Mouse (Mus musculus): Measurements from ENCODE around the gene Itih2. TPM values are rescaled to one million over a fixed set of nuclear protein-coding genes. Genes with fewer than 3 reads are reported as not detected.

Gene Itih2
- polyA plus RNA-seq, 1 experiment from 2014 or later = 0.12 TPM

- peaks cover 14% of the 10 kb centered on the region for H3K36me3 ChIP-seq (ENCODE audit: control insufficient read depth, insufficient read depth, low read length)
- 89% methylated on average over 14 of the region's 14 CpGs for WGBS
Measured at GRCm38 (mm10) chr2:10094327-10095100, 36.7 kb downstream of the Itih2 start.

GRCm38 (mm10) chr2:10087256-10087850, 43.8 kb downstream of the Itih2 start:
- H3K27ac ChIP-seq (ENCODE audit: low read depth, low read length) = no peak overlapping the region
- WGBS = 90% methylated on average over 8 of the region's 8 CpGs
- DNase-seq (ENCODE audit: low spot score, missing footprints) (no peak), ATAC-seq (ENCODE audit: low FRiP score) (no peak)
- H3K4me3 ChIP-seq (ENCODE audit: low read depth, low read length) = no peak overlapping the region
- H3K27me3 ChIP-seq (ENCODE audit: control insufficient read depth, insufficient read depth, low read length) = no peaks in the 10 kb centered on the region
- H3K36me3 ChIP-seq (ENCODE audit: control insufficient read depth, insufficient read depth, low read length) = peaks cover 14% of the 10 kb centered on the region
- H3K4me2 ChIP-seq = no peak overlapping the region
- no peak overlapping the region for H3K9ac ChIP-seq (ENCODE audit: low read length)
- no peaks in the 10 kb centered on the region for H3K9me3 ChIP-seq (ENCODE audit: control insufficient read depth, low read length)
- no peaks in the 10 kb centered on the region for H3K4me1 ChIP-seq (ENCODE audit: control insufficient read depth, insufficient read depth, low read length)

More at GRCm38 (mm10) chr2:10094327-10095100, 36.7 kb downstream of the Itih2 start:
- ATAC-seq (ENCODE audit: low FRiP score) (peak; percentile 23; the same call in 1 of the 2 replicates), DNase-seq (ENCODE audit: low spot score, missing footprints) (no peak)
- no peaks in the 10 kb centered on the region for H3K27me3 ChIP-seq (ENCODE audit: control insufficient read depth, insufficient read depth, low read length)
- H3K9ac ChIP-seq (ENCODE audit: low read length) = no peak overlapping the region
- no peak overlapping the region for H3K27ac ChIP-seq (ENCODE audit: low read depth, low read length)
- H3K4me3 ChIP-seq (ENCODE audit: low read depth, low read length) = no peak overlapping the region
- H3K9me3 ChIP-seq (ENCODE audit: control insufficient read depth, low read length) = no peaks in the 10 kb centered on the region
- H3K4me2 ChIP-seq = no peak overlapping the region
- no peaks in the 10 kb centered on the region for H3K4me1 ChIP-seq (ENCODE audit: control insufficient read depth, insufficient read depth, low read length)

- ATAC-seq (ENCODE audit: low FRiP score) = no peak
Measured at GRCm38 (mm10) chr2:10082737-10083136, 48.5 kb downstream of the Itih2 start.

DNA sequence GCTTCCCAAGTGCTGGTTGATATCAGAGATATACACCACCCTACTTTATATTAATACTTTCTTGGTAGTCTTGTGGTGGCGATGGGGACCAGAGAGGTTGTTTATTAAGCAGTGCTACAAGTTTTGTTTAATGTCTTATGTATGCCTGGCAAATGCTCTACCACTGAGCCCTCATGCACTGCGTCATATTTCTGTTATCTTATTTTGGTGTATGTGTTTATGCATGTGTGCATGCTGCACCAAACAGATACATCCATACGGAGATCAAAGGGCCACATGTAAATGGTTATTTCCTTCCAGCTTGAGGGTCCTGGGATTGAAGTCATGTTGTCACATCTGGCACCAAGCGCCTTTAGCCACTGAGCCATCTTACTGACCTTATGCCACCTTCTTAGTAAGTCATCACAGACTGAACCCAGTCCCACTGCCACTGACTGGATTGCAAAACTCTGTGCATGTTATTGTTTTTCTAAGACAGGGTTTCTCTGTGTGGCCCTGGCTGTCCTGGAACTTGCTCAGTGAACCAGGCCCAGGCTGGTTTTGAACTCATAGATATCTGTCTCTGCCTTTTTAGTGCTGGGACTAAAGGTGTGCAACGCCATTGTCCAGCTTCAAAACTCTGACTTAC, 49.6 kb downstream of the Itih2 start:
- DNase-seq (ENCODE audit: low spot score, missing footprints) (no peak), ATAC-seq (ENCODE audit: low FRiP score) (no peak)
- peak overlapping the region; percentile 69 for H3K4me2 ChIP-seq
- H3K9me3 ChIP-seq (ENCODE audit: control insufficient read depth, low read length) = no peaks in the 10 kb centered on the region
- peaks cover 22% of the 10 kb centered on the region for H3K4me1 ChIP-seq (ENCODE audit: control insufficient read depth, insufficient read depth, low read length)
- H3K27me3 ChIP-seq (ENCODE audit: control insufficient read depth, insufficient read depth, low read length) = no peaks in the 10 kb centered on the region
- peak overlapping the region; percentile 55 for H3K4me3 ChIP-seq (ENCODE audit: low read depth, low read length)
- WGBS = 94% methylated on average over 5 of the region's 5 CpGs
- H3K27ac ChIP-seq (ENCODE audit: low read depth, low read length) = no peak overlapping the region
- H3K36me3 ChIP-seq (ENCODE audit: control insufficient read depth, insufficient read depth, low read length) = no peaks in the 10 kb centered on the region; the same call in 1 of the 2 replicates
- peak overlapping the region; percentile 80 for H3K9ac ChIP-seq (ENCODE audit: low read length)

More at GRCm38 (mm10) chr2:10082737-10083136, 48.5 kb downstream of the Itih2 start:
- H3K27ac ChIP-seq (ENCODE audit: low read depth, low read length) = no peak overlapping the region
- no peaks in the 10 kb centered on the region for H3K9me3 ChIP-seq (ENCODE audit: control insufficient read depth, low read length)
- no peak for DNase-seq (ENCODE audit: low spot score, missing footprints)
- H3K9ac ChIP-seq (ENCODE audit: low read length) = no peak overlapping the region
- no peaks in the 10 kb centered on the region for H3K27me3 ChIP-seq (ENCODE audit: control insufficient read depth, insufficient read depth, low read length)
- H3K4me1 ChIP-seq (ENCODE audit: control insufficient read depth, insufficient read depth, low read length) = peaks cover 22% of the 10 kb centered on the region
- no peak overlapping the region for H3K4me3 ChIP-seq (ENCODE audit: low read depth, low read length)
- H3K4me2 ChIP-seq = no peak overlapping the region
- 81% methylated on average over 1 of the region's 1 CpGs for WGBS
- H3K36me3 ChIP-seq (ENCODE audit: control insufficient read depth, insufficient read depth, low read length) = no peaks in the 10 kb centered on the region; the same call in 1 of the 2 replicates

- DNase-seq (ENCODE audit: low spot score, missing footprints) (peak; percentile 100), ATAC-seq (ENCODE audit: low FRiP score) (peak; percentile 98)
- no peaks in the 10 kb centered on the region for H3K9me3 ChIP-seq (ENCODE audit: control insufficient read depth, low read length)
- peak within 1 kb of the TSS; percentile 87 for H3K27ac ChIP-seq (ENCODE audit: low read depth, low read length)
- peak within 1 kb of the TSS; percentile 80 for H3K9ac ChIP-seq (ENCODE audit: low read length)
- no peaks in the 10 kb centered on the region; the same call in 1 of the 2 replicates for H3K36me3 ChIP-seq (ENCODE audit: control insufficient read depth, insufficient read depth, low read length)
- peak within 1 kb of the TSS; percentile 75 for H3K4me2 ChIP-seq
- H3K4me3 ChIP-seq (ENCODE audit: low read depth, low read length) = peak within 1 kb of the TSS; percentile 55
- H3K27me3 ChIP-seq (ENCODE audit: control insufficient read depth, insufficient read depth, low read length) = no peaks in the 10 kb centered on the region
- under 1% methylated on average over 61 of the region's 61 CpGs for WGBS
- H3K4me1 ChIP-seq (ENCODE audit: control insufficient read depth, insufficient read depth, low read length) = peaks cover 22% of the 10 kb centered on the region
Measured at GRCm38 (mm10) chr2:10080310-10081010, 50.7 kb downstream of the Itih2 start, which contains the start of the genes Atp5c1 and Kin. TSS of gene Atp5c1 (minus strand) at chr2:10080510. TSS of gene Kin (plus strand) at chr2:10080593.

DNA sequence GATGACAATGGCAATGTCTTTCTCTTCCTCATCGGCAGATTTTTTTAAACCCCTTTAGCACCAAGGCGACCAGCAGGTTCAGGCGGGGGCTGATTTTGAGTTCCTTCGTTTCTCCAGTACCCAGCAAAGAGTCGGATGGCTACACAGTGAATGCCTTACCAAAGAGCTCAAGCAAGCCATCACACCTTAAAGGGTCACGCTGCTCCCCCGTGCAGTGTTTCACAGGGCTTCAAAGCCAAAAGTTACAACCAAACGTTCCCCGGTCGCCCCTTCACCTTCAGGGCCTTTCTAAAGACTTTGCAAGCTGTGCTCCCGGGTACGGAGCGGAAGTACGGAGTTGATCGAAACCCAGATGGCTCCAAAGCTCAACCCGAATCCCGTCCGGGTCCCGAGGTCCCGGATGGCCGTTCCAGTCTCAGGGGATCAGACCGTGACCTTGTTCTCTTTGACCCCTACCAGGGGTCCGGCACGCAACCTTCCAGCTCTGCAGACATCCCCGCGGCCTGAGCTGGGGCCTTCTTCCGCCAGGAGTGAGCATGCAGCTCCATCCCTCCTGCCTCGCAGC, 51.4 kb downstream of the Itih2 start:
- under 1% methylated on average over 28 of the region's 28 CpGs for WGBS
- Histone ChIP-seq H3K4me1 (ENCODE audit: control insufficient read depth, insufficient read depth, low read length) (peaks cover 22% of the 10 kb centered on the region), H3K27me3 (ENCODE audit: control insufficient read depth, insufficient read depth, low read length) (no peaks in the 10 kb centered on the region), H3K9me3 (ENCODE audit: control insufficient read depth, low read length) (no peaks in the 10 kb centered on the region), H3K4me2 (peak overlapping the region; percentile 75), H3K4me3 (ENCODE audit: low read depth, low read length) (peak overlapping the region; percentile 55), H3K36me3 (ENCODE audit: control insufficient read depth, insufficient read depth, low read length) (no peaks in the 10 kb centered on the region; the same call in 1 of the 2 replicates), H3K9ac (ENCODE audit: low read length) (peak overlapping the region; percentile 80), H3K27ac (ENCODE audit: low read depth, low read length) (peak overlapping the region; percentile 87)
- DNase-seq (ENCODE audit: low spot score, missing footprints) (no peak), ATAC-seq (ENCODE audit: low FRiP score) (no peak)

- no peak overlapping the region for H3K4me2 ChIP-seq
- H3K27ac ChIP-seq (ENCODE audit: low read depth, low read length) = no peak overlapping the region
- no peak for ATAC-seq (ENCODE audit: low FRiP score)
- H3K36me3 ChIP-seq (ENCODE audit: control insufficient read depth, insufficient read depth, low read length) = no peaks in the 10 kb centered on the region
- WGBS = 89% methylated on average over 8 of the region's 8 CpGs
- peaks cover 20% of the 10 kb centered on the region for H3K4me1 ChIP-seq (ENCODE audit: control insufficient read depth, insufficient read depth, low read length)
- no peak overlapping the region for H3K4me3 ChIP-seq (ENCODE audit: low read depth, low read length)
- no peaks in the 10 kb centered on the region for H3K27me3 ChIP-seq (ENCODE audit: control insufficient read depth, insufficient read depth, low read length)
- H3K9ac ChIP-seq (ENCODE audit: low read length) = no peak overlapping the region
- DNase-seq (ENCODE audit: low spot score, missing footprints) = no peak
- H3K9me3 ChIP-seq (ENCODE audit: control insufficient read depth, low read length) = no peaks in the 10 kb centered on the region
Measured at GRCm38 (mm10) chr2:10076675-10077074, 54.5 kb downstream of the Itih2 start.

- Histone ChIP-seq H3K4me2 (no peak overlapping the region), H3K36me3 (ENCODE audit: control insufficient read depth, insufficient read depth, low read length) (no peaks in the 10 kb centered on the region), H3K27ac (ENCODE audit: low read depth, low read length) (no peak overlapping the region), H3K9me3 (ENCODE audit: control insufficient read depth, low read length) (no peaks in the 10 kb centered on the region), H3K4me3 (ENCODE audit: low read depth, low read length) (no peak overlapping the region), H3K9ac (ENCODE audit: low read length) (no peak overlapping the region), H3K27me3 (ENCODE audit: control insufficient read depth, insufficient read depth, low read length) (no peaks in the 10 kb centered on the region), H3K4me1 (ENCODE audit: control insufficient read depth, insufficient read depth, low read length) (peaks cover 14% of the 10 kb centered on the region)
- ATAC-seq (ENCODE audit: low FRiP score) (no peak), DNase-seq (ENCODE audit: low spot score, missing footprints) (no peak)
- WGBS = 81% methylated on average over 7 of the region's 7 CpGs
Measured at GRCm38 (mm10) chr2:10074470-10074869, 56.7 kb downstream of the Itih2 start.

All from midbrain, embryonic 11.5 days (tissue).